Mouse (Mus musculus): ENCODE results near the gene Agtrap.

- TF ChIP-seq CTCF (IDR thresholded peaks at IDR 0.05; ENCODE audit: low read depth, low read length), result no peak
- no peak for TF ChIP-seq POLR2A (IDR thresholded peaks at IDR 0.05; ENCODE audit: borderline replicate concordance, low read depth, low read length)
Measured at GRCm38 (mm10) chr4:148035440-148035839, 52.4 kb downstream of the Agtrap start.
